Mouse (Mus musculus) liver, adult 2 months (tissue): Measurements from ENCODE around the gene Kif20b.

Experiments
- CTCF ChIP-seq: fragments of 200-500 bp; IDR thresholded peaks from 2 replicates; pipeline ENCODE4 v1.5.1; 2011; ENCODE audit warnings: low read depth, low read length, control low read depth
- POLR2A ChIP-seq: fragments of 200-500 bp; IDR thresholded peaks from 2 replicates; pipeline ENCODE4 v1.6.1; 2011; ENCODE audit warnings: low read length, control low read depth; ENCODE audit not compliant: insufficient read depth; ENCODE audit errors: extremely low read depth

DNA sequence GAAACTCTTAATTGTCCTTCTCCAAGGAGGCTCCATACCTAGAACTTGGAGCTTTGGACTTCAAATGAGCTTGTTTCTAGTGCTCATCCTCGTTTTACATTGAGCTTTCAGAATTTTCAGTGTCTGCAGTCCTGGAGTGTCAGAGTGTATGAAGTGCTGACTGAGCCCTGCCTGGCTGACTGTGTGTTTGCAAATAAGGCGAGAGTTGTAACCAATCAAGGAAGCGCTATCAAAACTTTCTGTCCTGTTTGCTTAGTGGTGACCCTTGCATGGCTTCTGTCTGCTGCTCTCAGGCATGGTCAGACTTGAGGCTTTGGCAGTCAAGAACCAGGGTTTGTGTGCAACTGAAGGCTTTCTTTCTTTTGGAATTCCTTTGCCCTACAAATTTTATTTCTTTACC, 31.2 kb upstream of the Kif20b start:
- no peak for TF ChIP-seq CTCF
- no peak for TF ChIP-seq POLR2A
